Mouse (Mus musculus): ENCODE data around the gene Duoxa1.

The Duoxa1 gene

DNA sequence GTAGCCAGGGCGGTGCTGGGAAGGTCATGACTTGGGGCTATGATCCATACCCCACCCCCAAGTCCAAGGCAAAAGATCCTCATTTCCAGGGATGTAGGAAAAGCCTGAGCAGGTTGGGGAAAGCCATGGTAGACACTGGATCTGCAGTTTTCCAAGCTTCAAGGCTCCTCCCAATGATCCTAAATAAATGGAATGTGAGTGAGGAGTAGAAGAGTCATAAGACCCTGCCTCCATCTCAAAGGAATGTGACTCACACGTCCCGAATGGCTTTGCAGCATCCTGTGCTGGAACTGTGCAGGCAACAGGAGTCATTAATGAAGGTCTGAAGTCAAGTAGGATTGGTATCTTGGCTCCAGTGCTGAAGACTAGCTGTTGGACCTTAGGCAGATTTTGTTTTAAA, 14.5 kb upstream of the Duoxa1 start:
- DNase-seq = no peak

DNA sequence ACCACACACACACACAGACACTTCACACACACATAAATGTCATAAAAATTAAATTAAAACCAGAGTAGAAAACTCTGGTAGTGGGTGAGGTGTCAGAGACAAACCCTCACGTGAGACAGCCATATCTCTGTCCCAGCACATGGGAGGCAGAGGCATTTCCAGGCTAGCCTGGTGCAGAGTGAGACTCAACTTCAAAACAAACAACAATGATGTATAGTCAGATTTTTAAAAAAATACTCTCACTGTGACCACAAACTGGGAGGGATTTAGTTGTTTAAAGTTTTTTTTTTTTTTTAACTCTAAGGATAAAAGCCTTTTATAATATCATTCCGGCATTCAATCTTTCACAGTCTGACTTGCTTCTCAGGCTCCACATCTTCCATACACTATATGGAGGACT, 11.8 kb upstream of the Duoxa1 start:
- no peak for DNase-seq

DNA sequence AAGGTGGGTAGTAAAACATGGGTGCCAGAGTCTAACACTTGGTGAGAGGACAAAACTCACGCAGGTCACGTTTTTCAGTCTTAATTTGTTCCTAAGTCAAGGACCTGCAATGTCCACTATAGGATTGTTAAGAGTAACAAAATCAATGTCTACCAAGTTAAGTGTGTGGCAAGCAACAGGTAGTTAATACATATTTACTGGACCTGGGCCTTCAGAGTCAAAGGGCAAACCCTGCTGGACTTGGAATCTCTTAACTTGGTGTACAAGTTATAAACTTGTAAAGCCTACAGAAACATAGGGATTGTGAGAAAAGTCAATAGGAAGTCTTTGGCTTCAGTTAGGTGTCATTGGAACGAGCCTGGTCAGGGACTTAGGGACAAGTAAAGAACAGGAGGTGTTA, 11.1 kb upstream of the Duoxa1 start:
- no peak for DNase-seq

DNA sequence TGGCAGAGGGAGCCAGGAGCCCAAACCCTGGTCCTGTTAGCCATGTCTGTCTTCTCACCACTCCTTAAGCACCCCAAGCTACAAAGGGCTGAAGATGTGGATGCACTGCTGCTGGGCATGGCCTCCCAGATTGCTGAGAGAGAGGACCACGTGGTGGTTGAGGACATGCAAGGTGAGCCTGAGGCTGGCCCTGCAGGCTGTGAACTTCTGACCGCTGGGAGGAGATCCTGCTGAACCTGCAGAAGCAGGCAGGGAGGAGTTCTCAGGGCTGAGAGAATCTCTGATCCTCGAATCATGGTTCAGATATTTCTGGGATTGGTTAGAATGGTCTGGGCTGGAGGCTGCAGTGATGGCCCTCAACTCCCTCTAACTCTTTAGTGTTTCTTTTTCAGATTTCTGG, 10.4 kb upstream of the Duoxa1 start:
- DNase-seq = no peak

DNA sequence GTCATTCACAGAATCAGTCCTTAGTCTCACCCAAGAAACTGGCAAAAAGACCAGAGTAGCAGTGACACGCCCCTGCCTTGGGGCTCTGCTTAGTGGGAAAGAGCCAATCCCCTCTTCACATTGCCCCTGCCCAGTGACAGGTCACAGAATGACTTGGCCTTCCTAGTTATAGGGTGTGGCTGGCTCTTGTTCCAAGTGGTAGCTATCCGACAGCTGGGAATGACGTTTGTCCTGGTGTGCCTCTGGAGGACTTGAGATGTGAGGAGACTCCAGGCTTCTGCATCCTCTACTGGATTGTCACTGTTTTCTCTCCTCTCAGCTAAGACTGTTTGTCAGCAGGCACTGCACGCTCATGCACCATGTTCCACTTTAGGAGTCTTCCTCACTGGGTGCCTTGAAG, 3.9 kb upstream of the Duoxa1 start:
- DNase-seq = no peak

DNA sequence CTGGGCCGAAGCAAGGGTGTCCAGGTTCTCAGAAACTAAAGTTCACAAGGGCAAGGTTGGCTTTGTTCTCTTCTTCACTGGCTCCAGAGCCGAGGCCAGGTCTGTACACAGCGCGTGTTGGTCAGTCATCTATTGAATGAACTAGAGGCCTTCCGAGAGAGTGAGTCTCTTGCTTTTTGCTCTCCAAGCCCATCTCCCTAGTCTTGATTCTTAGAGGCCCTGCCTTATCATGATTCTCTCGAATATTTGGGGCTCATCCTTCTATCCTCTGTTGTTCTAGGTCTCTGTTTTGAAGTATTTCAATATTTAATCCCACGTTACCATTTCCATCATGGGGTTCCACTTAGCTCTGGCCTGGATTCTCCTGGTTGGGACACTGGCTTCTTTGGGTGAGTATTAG, 1.8 kb upstream of the Duoxa1 start, which contains the start of gene Duox1:
TSS of gene Duox1 (plus strand) at position 301 of the 400 bp plus-strand sequence.
- DNase-seq = no peak

DNA sequence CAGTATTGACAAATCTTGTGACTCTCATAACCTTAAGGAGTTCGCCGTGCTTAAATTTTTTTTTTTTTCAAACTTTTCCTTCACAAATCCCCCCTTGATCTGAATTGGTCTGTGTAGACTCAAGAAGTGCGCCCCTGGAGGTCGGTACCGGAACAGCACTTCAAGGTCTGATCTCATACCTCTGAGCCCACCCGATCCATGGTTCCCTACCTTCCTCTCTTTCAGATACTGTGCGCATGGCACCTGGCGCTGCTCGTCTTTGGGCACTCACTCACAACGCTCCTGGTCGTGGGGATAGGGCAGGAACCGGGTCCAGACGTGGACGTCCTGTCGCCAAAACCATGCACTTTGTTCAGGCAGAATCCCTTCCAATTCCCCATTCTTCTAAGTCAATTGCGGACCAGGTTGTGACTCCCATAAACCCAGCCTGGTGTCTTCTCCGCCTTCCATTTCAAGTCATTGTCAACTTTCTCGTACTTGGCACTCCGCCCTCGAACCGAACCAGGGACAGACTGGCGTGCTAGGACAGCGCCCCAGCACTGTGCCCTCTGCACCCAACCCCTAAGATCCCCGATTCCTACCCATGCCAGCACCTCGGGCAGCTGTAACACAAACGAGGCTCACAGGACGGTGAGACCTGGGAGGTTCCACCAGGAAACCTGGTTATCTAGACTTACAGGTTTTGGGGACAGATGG, 660 bp downstream of the Duoxa1 start:
- DNase-seq = peak; percentile 78

DNA sequence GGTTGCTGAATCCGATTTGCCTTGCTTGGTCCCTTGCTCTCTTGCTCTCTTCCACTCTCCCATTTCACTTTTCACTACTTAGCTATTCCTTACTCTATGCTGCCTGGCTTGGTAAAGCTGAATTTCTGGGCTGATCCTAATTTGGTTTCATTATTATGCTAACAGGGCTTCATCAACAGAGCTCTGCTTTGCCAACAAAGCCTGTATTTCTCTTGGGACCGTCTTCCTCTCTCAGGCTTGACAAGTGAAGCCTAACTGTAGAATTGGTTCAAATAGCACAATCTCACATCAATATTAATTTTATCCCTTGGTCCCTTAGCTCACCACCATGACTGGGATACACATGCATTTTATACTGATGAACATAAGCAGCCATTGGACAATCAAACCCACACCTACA, 2.0 kb downstream of the Duoxa1 start:
- no peak for DNase-seq

DNA sequence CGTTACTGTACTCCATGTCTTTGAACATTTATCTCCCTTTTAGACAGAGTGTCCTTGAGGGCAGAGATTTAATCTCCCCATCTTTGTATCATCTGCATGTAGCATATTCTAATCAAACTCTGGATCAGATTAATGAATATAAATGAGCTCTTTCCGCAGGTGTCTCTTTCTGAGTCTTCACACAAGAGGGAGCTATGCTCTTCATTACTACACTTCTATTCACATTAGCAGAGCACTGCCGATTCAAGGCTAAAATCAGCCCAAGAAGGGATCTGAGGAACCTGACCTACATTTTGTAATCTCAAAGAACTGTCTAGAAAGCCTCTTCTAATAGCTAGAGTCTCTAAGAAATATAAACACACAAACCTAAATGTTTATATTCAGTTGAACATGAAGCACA, 3.9 kb downstream of the Duoxa1 start:
- DNase-seq = no peak

DNA sequence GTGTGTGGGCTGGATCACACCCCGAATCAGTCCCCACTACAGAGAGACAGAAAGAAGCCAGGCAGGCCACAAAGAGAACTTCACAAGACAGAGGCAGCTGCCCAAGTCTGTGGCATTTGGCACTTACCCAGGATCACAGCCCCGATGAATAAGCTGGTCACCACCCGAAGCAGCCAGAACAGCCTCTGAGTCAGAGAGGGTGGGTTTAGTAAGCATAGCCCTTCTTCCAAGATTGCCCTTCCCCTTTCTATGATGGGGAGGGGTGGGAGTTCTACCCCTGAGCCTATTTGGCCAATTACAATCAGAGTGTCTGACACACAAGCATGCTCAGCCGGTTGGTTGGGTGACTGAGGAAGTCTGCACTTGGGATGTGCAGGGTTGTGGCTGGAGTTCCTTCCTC, 7.3 kb downstream of the Duoxa1 start:
- no peak for DNase-seq

DNA sequence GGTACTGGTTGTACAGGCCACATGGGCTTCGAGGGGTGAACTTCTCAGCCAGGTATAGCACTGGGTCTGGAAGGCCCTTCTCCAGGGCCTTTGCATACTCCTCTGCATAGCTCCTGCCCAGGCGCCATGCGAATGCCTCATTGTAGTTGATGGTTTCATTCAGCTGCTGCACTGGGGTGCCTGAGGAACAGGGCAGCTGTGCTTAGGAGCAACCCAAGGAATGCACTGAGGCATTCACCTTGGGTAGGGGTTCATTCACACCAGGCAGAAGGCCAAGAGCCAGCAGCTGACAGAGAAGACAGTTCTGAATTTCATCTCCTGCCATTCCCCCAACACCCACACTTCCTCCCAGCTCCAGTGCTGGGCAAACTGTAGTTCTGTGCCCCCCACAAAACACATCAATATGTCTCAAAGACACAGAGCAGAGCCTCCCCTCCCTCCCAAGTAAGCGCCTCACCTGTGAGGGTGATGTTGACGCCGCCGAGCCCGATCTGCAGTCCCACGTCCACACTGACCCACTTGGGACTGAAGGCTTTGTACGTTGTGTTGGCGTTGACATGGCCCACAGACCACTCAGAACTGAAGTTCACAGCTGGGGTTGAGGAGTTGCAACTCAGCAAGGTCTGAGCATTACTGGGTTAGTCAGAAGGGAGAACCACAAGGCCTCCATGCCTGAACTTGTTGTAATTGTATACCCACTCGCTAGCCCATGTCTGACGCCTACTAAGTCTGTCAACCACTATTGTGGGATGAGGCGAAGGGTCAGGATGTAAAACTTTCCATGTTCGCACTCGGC, 8.2 kb downstream of the Duoxa1 start:
- DNase-seq = no peak

DNA sequence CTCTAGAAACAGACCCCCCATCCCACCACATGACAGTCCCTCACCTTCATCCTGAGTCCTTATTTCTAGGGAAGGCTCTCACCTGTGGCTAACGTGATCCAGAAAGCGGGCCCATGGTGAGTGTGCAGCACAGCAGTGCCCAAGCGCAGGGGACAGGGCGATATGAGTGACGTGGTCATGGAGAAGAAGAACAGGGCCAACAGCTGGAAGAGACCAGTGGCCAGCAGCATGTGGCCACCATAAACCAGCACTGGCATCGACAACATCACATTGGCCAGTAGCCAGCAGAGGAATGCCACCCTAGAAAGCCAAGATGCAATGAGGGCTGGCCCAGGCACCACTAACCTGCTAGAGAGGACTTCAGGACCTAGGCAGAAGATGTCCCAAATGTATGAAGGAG, 9.0 kb downstream of the Duoxa1 start:
- no peak for DNase-seq

DNA sequence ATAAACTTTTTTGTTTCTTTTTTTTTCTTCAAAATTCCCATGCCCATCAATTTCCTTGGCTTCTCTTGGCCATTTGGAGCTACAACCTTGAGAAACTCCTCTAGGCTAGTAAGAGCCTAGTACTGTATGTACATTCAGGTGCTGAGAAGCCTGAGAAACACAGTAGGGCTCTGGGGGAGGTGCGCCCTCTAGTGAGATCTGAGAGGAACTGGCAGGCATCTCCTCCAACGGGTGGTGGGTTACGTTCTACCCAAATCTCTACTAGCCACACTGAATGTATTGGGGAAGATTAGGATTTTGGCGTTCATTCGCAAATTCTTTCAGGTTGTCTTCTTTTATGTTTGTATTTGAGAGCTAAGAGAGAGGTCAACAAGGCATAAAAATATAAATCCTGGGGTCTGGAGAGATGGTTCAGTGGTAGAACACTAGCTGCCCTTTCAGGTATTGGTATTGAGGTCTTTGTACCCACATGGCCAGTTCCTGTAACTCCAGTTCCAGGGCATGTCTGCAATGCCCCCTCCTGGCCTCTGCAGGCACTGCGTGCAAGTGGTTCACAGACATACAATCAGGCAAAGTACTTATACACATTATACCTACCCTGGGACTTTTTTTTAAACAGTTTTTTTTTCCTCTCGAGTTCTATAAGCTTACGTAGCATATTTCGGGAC, 10.8 kb downstream of the Duoxa1 start:
- peak; percentile 72 for DNase-seq

DNA sequence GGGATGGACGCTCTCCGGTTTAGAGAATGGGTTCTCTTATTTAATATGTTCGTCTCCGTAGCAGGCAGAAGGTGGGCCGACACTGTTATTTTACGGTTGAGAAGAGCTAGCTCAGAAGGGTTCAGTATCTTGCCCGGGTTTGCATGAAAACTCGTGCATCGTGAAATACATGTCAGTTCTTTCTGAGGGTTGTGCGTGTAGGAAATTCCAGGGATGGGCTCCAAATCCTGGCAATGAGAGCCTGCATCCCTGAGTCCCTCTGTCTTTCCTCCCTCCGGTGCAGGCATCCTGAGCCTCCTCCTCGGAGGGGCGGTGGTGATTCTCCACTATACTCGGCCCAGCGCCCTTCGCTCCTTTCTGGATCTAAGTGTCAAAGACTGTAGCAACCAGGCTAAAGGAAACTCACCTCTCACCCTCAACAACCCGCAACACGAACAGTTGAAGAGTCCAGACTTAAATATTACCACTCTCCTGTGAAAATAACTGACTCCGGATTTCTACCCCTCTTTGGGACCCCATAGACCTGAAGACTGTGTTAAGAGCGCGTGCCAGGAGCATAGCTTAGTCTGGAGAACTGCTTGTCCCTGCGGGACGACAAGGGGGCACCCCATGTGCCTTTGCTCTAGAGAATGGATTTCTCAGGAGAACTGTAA, 11.5 kb downstream of the Duoxa1 start:
- no peak for DNase-seq

DNA sequence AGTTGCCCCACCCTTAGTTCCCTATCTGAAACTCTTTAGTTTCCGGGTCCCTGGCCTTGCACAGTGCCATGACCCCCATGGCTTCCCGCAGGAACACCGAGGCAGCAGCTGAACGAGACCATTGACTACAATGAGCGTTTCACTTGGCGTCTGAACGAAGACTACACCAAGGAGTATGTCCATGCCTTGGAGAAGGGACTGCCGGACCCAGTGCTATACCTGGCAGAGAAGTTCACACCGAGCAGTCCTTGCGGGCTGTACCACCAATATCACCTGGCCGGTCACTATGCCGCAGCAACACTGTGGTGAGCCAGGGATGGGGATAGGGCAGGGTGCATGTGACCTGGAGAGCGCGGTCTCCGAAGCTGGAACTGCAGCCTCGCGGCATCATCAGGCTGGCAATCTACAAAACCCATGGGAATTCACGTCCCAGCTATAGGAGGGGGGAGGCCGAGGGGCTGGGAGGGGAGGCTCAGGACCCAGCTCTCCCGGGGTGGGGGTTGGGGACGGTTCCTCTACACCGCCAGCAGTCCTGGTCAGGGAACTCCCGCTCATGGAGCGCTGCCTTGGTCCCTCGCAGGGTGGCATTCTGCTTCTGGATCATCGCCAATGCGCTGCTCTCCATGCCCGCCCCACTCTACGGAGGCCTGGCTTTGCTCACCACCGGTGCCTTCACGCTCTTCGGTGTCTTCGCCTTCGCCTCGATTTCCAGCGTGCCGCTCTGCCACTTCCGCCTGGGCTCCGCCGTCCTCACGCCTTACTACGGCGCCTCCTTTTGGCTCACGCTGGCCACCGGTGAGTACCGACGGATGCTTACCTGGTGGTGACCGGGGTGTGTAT, 12.2 kb downstream of the Duoxa1 start:
- DNase-seq = peak; percentile 7

DNA sequence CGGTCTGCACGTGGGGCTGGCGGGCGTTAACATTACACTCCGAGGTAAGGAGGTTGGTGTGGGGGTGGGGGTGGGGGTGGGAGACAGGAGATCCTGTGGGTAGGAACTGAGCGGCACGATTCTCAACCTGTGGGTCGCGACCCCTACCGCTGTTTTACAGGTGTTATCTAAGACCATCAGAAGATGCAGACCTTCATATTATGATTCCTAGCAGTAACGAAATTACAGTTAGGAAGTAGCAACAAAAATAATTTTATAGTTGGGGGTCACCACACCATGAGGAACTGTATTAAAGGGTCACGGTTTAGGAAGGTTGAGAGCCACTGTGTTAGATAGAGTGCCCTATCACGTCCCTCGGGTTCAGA, 12.9 kb downstream of the Duoxa1 start:
- no peak for DNase-seq

DNA sequence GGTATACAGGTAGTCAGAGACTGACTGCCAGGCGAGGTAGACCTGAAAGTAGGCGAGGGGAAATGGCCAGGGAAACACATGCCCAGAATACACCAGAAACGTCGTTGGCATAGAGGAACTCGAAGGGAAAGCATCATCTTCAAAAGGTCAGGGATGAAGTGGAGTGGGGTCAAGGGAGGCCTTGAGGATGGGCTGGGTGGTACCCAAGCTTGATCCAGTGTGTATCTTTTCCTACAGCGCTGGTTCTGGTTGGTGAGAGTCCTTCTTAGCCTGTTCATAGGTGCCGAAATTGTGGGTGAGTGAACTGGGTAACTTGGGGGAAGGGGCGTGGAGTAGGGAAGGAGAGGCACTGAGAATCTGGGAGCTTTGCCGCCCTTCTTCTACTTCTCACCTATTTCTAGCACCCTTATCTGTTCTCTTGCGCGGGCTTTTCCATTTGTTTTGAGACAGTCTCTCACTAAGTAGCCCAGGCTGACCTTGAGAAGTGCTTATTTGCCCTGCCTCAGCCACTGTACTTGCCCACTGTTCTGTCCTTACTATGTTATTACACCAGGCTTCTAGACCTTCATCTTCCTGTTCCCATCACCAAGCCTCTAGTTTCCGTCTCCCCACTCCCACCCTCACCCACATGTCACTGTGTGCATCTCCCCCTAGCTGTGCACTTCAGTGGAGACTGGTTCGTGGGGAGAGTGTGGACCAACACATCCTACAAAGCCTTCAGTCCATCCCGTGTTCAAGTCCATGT, 13.4 kb downstream of the Duoxa1 start:
- DNase-seq = no peak

DNA sequence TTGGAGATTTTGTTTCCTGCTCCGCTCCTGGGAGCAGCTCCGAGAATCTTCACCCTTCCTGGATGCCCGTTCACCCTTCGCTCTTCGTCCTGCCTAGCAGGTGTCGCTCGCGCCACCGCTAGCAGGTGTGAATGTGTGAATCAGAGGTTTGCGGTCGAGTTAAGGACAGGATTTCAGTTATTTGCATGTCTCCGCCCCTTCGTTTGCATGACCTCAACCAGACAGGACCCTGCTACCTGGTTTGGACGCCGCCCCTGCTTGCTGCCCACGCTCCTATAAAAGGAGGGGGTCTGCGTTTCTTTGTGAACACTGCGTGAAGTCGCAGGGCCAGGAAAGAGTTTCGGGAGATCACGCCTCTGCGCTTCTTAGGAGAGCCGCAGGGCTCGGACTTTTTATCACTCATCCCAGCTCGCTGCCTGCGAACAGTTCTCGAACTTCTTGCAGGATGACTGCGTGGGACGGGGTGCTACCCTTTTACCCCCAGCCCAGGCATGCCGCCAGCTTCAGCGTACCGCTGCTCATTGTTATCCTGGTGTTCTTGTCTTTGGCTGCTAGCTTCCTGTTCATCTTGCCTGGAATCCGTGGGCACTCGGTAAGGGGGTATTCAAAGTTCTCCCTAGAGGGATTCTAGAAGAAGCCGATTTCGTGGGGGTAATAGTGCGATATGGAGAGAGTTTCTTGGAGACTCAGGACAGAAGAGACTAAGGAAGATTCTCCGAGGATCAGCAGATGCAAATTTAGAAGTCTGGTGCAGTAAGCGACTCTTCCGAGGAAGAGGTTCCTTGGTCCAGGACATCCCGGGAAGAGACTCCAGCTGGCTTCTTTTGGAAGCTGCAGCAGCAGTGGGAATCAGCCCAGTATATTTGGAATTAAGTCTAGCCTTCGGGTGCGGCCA, 14.7 kb downstream of the Duoxa1 start, which contains the start of gene Duoxa2:
TSS of gene Duoxa2 (plus strand) at position 305 of the 895 bp plus-strand sequence.
- DNase-seq = peak; percentile 24

DNA sequence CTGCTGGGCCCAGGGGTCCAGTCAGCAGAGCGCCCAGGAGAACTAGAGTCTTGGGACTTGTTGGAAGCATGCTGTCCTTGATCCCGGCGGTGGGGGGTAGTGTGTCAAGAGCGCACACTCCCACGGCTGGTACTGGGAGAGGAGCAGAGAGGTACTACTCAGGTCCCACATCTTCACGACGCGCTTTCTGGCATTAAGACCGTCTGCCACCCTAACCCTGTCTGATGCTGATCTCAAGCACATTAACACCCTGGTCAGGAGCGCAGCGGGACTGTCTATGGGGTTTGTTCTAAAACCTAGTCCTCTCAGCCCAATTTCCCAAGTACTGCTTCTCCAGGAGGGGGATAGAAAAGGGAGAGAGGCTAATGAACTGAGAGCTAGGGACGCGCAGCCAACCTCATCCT, 15.4 kb downstream of the Duoxa1 start, which contains the start of gene Duox2:
TSS of gene Duox2 (minus strand) at position 354 of the 404 bp plus-strand sequence.
- no peak for DNase-seq
